Mouse (Mus musculus): ENCODE measurements around the gene Iqgap1.
"Not testable (repeated sequence)": the region's sequence is repeated elsewhere in the genome, so short reads cannot be mapped to it uniquely, and the experiment has no call there.

The Iqgap1 gene

GRCm38 (mm10) chr7:80770466-80770865 lies 55.3 kb downstream of the Iqgap1 start:
- DNase-seq (ENCODE audit: low read depth), result no peak

DNA sequence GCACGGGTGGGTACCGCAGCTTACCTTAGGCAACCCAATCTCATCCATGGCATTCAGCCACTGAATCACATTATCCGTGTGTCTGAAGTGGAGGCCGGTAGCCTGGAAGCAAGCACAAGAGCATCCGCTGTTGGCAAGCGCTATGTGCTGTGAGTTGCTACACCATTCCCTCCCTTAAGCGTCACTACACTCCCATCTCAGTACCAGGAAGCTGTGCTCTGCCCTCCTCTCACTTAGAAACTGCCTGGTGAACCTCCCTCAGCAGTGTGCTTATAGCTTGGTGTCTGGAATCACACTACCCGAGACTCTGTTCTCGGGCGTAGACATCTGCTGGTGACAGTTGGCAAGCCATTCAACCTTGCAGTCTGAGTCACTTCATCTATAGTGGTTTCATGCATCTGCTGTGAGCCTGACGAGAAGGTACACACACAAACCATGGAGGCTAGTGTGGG lies 58.9 kb downstream of the Iqgap1 start:
- DNase-seq (ENCODE audit: low read depth), result no peak

- peak; percentile 62 for DNase-seq (ENCODE audit: low read depth)
Measured at GRCm38 (mm10) chr7:80766072-80766471, 59.7 kb downstream of the Iqgap1 start.

- DNase-seq (ENCODE audit: low read depth), result no peak
Measured at GRCm38 (mm10) chr7:80763864-80764437, 61.8 kb downstream of the Iqgap1 start.

DNA sequence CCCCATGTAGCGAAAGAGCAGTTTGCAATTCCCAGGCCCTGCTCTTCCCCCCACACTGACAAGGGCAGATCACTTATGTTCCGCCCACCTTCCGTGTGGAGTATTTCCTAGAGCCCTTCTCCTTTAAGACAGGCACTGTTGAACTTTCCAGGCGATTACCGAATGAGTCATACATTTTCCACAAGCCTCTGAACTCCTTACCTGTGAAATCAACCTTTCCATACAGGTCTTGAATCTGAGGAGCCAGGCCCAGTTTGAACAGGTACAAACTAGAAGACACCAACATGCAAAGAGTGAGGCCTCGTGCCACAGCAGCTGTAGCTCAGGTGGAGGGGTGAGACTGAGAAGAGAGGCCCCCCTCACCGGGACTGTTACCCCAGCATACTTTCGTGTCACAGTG lies 63.5 kb downstream of the Iqgap1 start:
- peak; percentile 14 for DNase-seq (ENCODE audit: low read depth)

GRCm38 (mm10) chr7:80754086-80754485 lies 71.7 kb downstream of the Iqgap1 start:
- peak; percentile 65 for DNase-seq (ENCODE audit: low read depth)

DNA sequence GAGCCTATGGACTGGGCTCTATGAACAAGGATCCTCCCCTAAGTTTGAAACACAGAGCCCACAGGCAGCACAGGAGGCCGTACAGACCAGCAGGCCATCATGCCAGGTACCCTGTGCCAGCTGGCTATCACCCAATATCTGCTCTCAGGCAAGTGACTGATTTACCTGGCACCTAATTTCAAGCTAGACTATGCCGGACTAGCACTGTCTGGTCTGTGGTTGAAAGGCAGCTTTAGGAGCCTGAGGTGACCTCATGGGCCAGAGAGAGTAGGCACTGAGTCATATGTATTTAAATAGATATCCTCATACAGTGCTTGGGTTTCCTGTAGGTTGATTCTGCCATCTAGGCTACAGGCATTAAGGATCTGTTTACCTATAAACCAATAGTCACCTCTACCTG lies 72.2 kb downstream of the Iqgap1 start:
- DNase-seq (ENCODE audit: low read depth), result peak; percentile 73

DNA sequence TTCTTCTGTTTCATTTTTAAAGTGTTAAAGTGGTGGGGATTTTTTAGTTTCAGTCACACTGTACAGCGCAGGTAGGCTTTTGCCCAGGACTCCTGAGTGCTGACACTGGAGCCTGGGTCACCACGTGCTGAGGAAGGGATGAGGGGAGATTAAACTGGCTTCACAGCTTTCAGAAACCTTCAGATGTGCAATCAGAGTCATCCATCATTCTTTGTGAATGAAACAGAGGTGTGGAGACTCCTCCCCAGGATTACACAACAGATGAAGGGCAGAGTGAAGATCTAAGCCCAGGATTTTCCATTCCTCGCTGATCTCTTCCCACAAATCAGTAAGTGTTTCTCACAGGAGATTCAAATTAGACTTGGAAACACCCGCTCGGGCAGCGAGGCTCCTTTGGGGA lies 76.2 kb downstream of the Iqgap1 start:
- no peak for DNase-seq (ENCODE audit: low read depth)

- DNase-seq (ENCODE audit: low read depth), result not testable (repeated sequence)
Measured at GRCm38 (mm10) chr7:80749109-80749508, 76.7 kb downstream of the Iqgap1 start.

GRCm38 (mm10) chr7:80747371-80747770 lies 78.4 kb downstream of the Iqgap1 start:
- no peak for DNase-seq (ENCODE audit: low read depth)

GRCm38 (mm10) chr7:80746166-80746761 lies 79.5 kb downstream of the Iqgap1 start:
- DNase-seq (ENCODE audit: low read depth), result no peak

DNA sequence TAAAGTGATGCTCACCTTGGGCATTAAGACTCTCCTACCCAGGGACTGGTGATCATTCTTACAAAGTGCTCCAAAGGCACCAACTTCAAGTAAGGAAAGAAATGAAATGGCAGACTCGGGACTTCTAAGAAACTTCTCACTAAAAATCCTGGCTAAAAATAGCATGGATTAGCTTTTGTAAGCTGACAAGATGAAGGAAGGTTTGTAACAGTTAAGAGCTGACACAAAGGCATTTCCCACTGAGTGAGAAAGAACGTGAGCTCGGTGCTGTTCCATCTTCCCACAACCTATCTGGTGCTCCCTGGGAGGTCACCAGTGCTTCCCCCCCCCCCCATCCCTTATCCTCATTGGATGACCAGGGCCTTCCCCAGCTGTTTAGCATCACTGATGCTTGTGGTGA lies 80.0 kb downstream of the Iqgap1 start:
- DNase-seq (ENCODE audit: low read depth), result no peak

GRCm38 (mm10) chr7:80745250-80745649 lies 80.5 kb downstream of the Iqgap1 start:
- no peak for DNase-seq (ENCODE audit: low read depth)

DNA sequence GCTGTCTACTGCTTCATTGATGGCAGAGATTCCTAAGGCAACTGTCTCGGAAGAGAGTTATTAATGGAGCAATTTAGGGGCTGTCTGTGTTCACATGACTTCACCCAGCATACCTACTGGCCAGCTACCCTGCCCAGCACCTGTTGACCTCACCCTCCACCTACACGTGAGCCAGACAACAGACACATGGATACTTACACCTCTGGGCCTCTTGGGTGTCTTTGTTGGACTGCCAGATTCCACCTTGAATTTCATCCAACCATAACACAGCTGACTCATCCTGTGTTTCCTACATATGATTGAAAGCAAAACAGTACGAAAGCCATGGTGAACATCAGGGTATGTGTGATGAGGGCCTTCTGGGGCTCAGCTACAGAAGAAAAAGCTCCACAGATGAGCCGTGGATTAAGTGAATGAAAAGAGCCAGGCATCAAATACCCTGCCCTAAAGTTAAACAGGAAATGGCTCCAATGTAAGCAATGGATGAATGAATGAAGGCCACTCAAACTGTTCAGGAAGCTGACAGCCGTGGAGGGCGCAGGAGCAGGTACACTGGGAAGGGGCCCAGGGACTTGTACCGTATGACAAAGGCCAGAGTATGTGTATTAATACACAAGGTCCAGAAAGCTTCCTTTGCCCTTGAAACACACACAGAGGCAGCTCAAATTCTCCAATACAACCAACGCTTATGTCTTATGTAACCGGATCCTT lies 81.7 kb downstream of the Iqgap1 start:
- no peak for DNase-seq (ENCODE audit: low read depth)

DNA sequence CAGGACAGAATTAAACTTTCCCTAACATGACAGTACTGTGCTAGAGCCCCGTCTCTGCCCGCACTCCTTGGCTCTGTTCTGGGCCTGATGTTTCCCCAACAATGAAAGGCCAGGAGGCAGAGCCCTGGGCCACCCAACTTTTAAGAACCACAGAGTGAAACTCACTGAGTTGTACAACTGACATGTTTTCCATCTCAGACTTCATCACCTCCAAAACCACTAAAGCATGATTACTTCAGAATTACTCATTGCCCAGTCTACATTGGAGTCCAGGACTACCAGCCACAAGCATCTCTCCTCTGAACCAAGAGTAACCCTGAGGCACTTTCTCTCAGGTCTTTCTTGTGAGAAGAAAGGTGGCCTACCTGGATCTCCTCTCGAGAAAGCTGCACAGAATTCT lies 83.1 kb downstream of the Iqgap1 start:
- peak; percentile 27 for DNase-seq (ENCODE audit: low read depth)

DNA sequence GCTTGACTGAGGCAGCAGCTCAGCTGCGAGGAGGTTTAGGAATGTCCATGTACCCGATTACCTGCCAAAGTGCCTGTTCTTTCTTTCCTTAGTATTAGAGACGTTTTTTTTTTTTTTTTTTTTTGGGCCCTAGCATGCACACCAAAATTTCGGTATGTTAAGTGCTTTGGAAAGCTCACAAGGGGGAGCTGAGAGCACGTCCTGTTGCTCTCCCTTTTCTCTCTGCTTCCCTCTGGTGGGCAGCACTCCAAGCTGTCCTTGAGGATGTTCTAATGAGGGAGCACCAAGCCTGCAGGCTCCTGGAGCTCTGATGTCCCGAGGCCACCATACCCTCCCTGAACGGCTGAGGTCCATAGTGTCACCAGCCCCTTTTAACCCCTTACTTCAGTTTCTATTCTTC lies 84.8 kb downstream of the Iqgap1 start:
- peak; percentile 81 for DNase-seq (ENCODE audit: low read depth)

DNA sequence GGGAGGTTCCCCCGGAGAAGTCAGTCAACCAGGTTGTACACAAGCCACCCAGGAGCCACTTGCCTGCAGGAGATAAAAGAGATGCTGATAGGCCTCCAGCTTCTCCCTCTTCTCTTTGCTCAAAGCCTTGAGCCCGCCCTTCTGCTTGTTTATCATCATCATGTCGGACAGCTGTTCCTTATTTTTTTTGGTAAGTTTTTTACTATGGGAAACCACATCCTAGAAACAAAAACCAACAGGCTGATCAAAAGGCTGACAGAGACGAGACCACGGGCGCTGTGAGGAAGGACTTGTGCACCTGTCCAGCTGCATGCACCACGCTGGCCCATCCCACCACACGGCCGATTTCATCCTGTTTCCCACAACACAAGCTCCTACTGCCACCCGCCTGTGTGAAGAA lies 89.6 kb downstream of the Iqgap1 start:
- DNase-seq (ENCODE audit: low read depth), result peak; percentile 28

GRCm38 (mm10) chr7:80732986-80733385 lies 92.8 kb downstream of the Iqgap1 start:
- no peak for DNase-seq (ENCODE audit: low read depth)

- peak; percentile 63 for DNase-seq (ENCODE audit: low read depth)
Measured at GRCm38 (mm10) chr7:80729662-80730061, 96.1 kb downstream of the Iqgap1 start.

GRCm38 (mm10) chr7:80721041-80721440 lies 104.7 kb downstream of the Iqgap1 start:
- DNase-seq (ENCODE audit: low read depth), result no peak

DNA sequence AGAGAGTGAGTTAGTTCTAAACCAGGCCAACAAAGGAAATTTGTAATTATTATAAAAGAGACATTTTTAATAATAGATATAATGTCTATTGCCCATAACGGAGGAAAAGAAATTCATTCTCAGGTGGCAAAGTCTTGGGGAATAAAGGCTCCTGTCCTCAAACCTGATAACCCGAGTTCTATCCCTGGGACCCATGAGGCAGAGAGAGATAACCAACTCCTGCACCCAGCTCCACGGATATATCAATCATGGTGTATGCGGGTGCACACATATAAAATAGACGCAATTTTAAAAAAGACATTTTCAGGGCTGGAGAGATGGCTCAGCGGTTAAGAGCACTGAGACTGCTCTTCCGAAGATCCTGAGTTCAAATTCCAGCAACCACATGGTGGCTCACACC lies 106.2 kb downstream of the Iqgap1 start:
- DNase-seq (ENCODE audit: low read depth), result no peak

DNA sequence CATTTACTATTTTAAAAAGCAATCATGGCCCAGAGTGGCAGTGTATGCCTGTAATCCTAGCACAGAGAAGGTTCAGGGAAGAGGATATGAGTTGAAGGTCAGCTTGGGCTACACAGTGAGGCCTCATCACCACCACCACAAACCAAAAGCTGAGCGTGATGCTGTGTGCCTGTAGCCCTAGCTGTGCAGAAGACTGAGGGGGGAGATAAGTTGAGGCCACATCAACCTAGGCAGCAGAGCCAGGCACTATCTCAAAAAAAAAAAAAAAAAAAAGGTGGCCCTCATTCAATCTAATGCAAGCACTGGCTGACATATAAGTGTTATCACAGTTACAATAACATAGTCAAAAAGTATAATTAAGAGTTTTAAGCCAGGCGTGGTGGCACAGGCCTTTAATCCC lies 106.7 kb downstream of the Iqgap1 start:
- DNase-seq (ENCODE audit: low read depth), result no peak

DNA sequence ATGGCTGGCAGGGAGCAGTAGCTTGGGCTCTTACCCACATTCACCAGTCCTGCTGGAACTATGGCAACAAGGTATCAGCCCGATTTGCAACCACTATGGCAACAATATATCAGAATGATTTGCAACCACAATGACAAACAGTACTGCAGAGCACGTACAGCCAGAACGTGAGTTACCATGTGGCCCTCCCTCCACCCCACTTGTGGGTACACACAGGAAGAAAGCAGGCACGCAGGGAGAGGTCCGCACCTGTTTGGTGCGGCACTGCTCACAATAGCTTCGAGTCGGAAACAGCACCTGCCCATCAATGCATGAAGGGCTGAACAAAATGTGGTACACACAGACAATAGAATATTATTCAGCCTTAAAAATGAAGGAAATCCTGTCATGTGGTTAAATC lies 107.3 kb downstream of the Iqgap1 start:
- no peak for DNase-seq (ENCODE audit: low read depth)

DNA sequence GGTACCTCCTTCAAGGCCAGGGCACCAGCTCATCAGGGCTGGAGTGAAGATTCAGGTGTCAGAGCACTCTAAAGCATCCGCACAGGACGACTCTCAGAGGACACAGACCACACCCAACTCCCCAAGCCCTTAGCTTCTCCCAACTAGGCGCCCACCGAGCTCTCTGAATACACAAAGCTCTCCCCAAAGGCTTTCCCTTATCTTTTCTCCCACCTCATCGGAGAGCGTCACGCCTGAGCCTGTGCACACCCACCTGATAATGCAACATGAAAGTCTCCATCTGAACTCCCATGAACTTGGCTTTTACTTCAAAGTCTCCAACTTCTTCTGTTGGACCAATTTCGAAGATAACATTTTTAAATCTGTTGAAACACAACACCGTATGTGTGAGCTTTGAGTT lies 109.0 kb downstream of the Iqgap1 start:
- no peak for DNase-seq (ENCODE audit: low read depth)
